Mouse (Mus musculus) stomach, embryonic 14.5 days (tissue): ENCODE measurements at regions not wholly inside any gene's neighbourhood (a gene's known extent, or its start where the extent isn't known, plus 50 kb on each side); places are given as distances from the start of the nearest gene placed in this dataset.
A peak's percentile ranks its signal among the peaks of the same experiment; 100 is the strongest.

ENCODE experiments used
- ATAC-seq: fragments of 200-750 bp; cut with Nextera tagmentation; 2 replicates; pipeline ENCODE4 v1.8.0; 2017; ENCODE audit warnings: low read depth, moderate TSS enrichment; ENCODE audit not compliant: insufficient number of reproducible peaks, insufficient read depth, low FRiP score
- H3K27ac ChIP-seq: fragments of 300-500 bp; sonication (generic); 2 replicates; pipeline ENCODE4 v1.5.1; 2014; ENCODE audit warnings: mild to moderate bottlenecking, low read length, moderate library complexity, mixed read lengths
- H3K27me3 ChIP-seq: fragments of 300-500 bp; sonication (generic); 2 replicates; pipeline ENCODE4 v1.6.1; 2014; ENCODE audit warnings: low read length, control low read depth, mixed read lengths; ENCODE audit not compliant: control insufficient read depth, insufficient read depth
- H3K36me3 ChIP-seq: fragments of 300-500 bp; sonication (generic); 2 replicates; pipeline ENCODE4 v1.6.1; 2014; ENCODE audit warnings: mild to moderate bottlenecking, control low read depth, low read length, moderate library complexity, mixed read lengths; ENCODE audit not compliant: control insufficient read depth, insufficient read depth
- H3K4me1 ChIP-seq: fragments of 300-500 bp; sonication (generic); 2 replicates; pipeline ENCODE4 v1.6.1; 2014; ENCODE audit warnings: low read length, control low read depth, mixed read lengths; ENCODE audit not compliant: control insufficient read depth, insufficient read depth
- H3K4me2 ChIP-seq: fragments of 300-500 bp; sonication (generic); replicated peaks from 2 replicates; pipeline ENCODE4 v1.6.1; 2014; ENCODE audit warnings: low read depth, low read length, control low read depth
- H3K4me3 ChIP-seq: fragments of 300-500 bp; sonication (generic); 2 replicates; pipeline ENCODE4 v1.5.1; 2014; ENCODE audit warnings: low read depth, low read length, control low read depth
- H3K9ac ChIP-seq: fragments of 300-500 bp; sonication (generic); replicated peaks from 2 replicates; pipeline ENCODE4 v1.6.1; 2014; ENCODE audit warnings: low read depth, mild to moderate bottlenecking, control low read depth, low read length, moderate library complexity, mixed read lengths
- H3K9me3 ChIP-seq: fragments of 300-500 bp; sonication (generic); 2 replicates; pipeline ENCODE4 v1.6.1; 2016; ENCODE audit warnings: low read depth, low read length, control low read depth; ENCODE audit not compliant: control insufficient read depth
- WGBS: fragments of 180-500 bp; shearing (Covaris S2); extraction: QIAGEN DNeasy Blood & Tissue Kit; methylation state at CpG from one replicate; pipeline ENCODE4 v1.1.7; 2014; 5-methylcytosine and 5-hydroxymethylcytosine counted together
- microRNA-seq: library from miRNA; unstranded; fragments of <30 nt; microRNA quantifications from one replicate; pipeline ENCODE4, GENCODE M21; 2016

- Histone ChIP-seq H3K9ac (no peak overlapping the region), H3K4me2 (no peak overlapping the region), H3K27ac (no peak overlapping the region), H3K27me3 (no peaks in the 10 kb centered on the region), H3K4me3 (no peak overlapping the region), H3K9me3 (no peaks in the 10 kb centered on the region), H3K4me1 (no peaks in the 10 kb centered on the region), H3K36me3 (no peaks in the 10 kb centered on the region)
- WGBS, result 79% methylated on average over 4 of the region's 4 CpGs
- no peak for ATAC-seq
These were observed 979.0 kb downstream of the Pdha2 start for GRCm38 (mm10) chr3:140233144-140233543.

DNA sequence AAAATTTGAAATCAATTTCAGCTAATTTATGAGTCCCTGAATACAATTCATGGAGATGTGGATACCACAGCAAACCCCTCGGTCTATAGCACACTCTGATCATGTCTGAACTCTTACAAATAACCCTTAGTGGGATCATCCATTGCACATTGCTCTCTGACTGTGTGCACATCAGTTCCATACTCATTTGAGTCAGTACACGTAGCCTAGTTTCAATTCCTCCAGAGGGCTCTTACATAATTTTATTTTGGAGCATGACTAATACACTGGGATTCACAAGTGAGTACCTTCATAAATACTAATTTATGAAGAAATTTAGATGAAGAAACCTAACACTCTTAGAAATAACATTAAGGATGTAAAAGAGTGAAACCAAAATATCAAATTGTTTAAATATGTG lies 978.3 kb downstream of the Pdha2 start:
- H3K27ac ChIP-seq, result no peak overlapping the region
- no peak for ATAC-seq

GRCm38 (mm10) chr3:140239276-140239675 lies 972.9 kb downstream of the Pdha2 start:
- Histone ChIP-seq H3K27ac (no peak overlapping the region), H3K4me3 (no peak overlapping the region), H3K4me2 (no peak overlapping the region), H3K4me1 (no peaks in the 10 kb centered on the region), H3K36me3 (no peaks in the 10 kb centered on the region), H3K27me3 (no peaks in the 10 kb centered on the region), H3K9me3 (no peaks in the 10 kb centered on the region), H3K9ac (no peak overlapping the region)
- WGBS, result 69% methylated on average over 1 of the region's 1 CpGs
- ATAC-seq, result no peak

More for the DNA sequence above, 978.3 kb downstream of the Pdha2 start:
- H3K4me1 ChIP-seq, result no peaks in the 10 kb centered on the region
- H3K4me3 ChIP-seq, result no peak overlapping the region
- H3K9me3 ChIP-seq, result no peaks in the 10 kb centered on the region
- H3K27me3 ChIP-seq, result no peaks in the 10 kb centered on the region
- no peaks in the 10 kb centered on the region for H3K36me3 ChIP-seq
- H3K4me2 ChIP-seq, result no peak overlapping the region
- no peak overlapping the region for H3K9ac ChIP-seq
- 72% methylated on average over 2 of the region's 2 CpGs for WGBS

Small RNAs in the stretch of these regions (microRNA-seq; reads per million reads assigned to microRNA genes)
- gene Mir7j, result 57.0 reads per million, percentile 39 among the genes with 10 or more reads in this experiment
